Mouse (Mus musculus) layer of hippocampus, adult 2 months (tissue): Measurements from ENCODE around the gene Oxtr. TPM values are rescaled to one million over a fixed set of nuclear protein-coding genes. Genes with fewer than 3 reads are reported as not detected.

Source experiments
- DNase-seq, 2 experiments: peaks; one replicate each; pipeline ENCODE4 v3.0.0; 2022; ENCODE audit warnings: low spot score in 2 of 2
- H3K27ac ChIP-seq: fragments of 200-600 bp; 2 replicates; pipeline ENCODE4 v1.8.1; 2022
- H3K4me3 ChIP-seq: fragments of 200-600 bp; 2 replicates; pipeline ENCODE4 v1.8.1; 2022; ENCODE audit warnings: mild to moderate bottlenecking
- CTCF ChIP-seq: fragments of 200-600 bp; conservative IDR thresholded peaks from 2 replicates; pipeline ENCODE4 v1.8.1; 2022; ENCODE audit warnings: antibody characterized with exemption, mild to moderate bottlenecking, moderate library complexity
- total RNA-seq, 2 experiments: library from RNA; stranded (reverse); gene quantifications; 2 replicates each; pipeline ENCODE4 v1.2.3; 2021

The Oxtr gene
- total RNA-seq, 2 experiments from 2014 or later, result 5.5 to 6.9 TPM

DNA sequence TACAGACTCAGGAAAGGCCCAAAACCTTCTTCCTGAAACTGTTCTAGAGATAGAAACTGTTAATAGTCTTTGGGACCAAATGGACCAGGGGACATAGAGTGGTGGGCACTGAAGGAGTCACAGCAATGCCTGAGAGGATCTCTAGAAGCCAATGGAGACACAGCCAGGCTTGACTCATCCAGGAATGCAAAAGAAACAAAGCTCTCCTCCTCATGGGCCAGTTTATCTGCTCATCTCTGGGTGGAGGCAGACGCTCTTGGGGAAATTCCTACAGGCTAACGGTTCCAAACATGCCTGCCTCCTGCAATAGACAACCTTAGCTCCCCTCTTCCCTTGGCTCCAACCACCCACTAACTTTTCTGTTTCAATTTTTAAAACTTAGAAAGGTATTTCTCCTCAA is 7.7 kb upstream of the Oxtr start:
- Histone ChIP-seq H3K4me3 (no peak overlapping the region), H3K27ac (no peak overlapping the region)
- TF ChIP-seq CTCF, result no peak
- no peak for DNase-seq

DNA sequence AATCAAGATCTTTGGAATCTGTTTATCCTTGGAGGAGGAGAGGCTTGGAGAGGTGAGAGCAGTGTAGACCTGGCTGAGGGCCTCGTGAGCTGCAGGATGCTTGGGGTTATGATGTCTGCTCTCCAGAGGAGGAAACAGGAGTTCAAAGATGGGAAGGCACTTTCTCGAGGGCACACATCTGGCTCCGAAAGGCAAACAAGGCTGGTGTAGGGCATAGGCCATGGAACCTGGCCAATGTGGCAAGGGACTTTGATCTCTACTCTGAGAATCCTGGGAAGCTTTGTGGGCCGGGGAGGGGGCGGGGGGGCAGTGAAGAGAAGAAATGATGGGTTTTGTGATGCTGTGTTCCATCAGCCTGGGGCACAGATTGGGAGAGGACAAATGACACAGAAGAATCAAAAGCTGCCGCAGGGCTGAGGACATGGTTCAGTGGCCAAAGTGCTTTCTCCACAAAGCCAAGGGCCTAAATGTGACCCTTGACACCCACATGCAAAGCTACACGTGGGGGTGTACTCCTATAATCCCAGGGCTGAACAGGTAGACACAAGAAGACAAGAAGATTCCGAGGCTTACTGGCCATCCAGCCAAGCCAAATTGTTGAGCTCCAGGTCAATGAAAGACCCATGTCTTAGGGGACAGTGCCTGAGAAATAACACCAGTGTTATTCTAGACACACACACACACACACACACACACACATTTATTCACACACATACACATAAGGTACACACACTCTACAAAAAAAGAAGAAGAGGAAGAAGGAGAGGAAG is 6.7 kb upstream of the Oxtr start:
- Histone ChIP-seq H3K27ac (no peak overlapping the region), H3K4me3 (no peak overlapping the region)
- no peak for TF ChIP-seq CTCF
- no peak for DNase-seq

DNA sequence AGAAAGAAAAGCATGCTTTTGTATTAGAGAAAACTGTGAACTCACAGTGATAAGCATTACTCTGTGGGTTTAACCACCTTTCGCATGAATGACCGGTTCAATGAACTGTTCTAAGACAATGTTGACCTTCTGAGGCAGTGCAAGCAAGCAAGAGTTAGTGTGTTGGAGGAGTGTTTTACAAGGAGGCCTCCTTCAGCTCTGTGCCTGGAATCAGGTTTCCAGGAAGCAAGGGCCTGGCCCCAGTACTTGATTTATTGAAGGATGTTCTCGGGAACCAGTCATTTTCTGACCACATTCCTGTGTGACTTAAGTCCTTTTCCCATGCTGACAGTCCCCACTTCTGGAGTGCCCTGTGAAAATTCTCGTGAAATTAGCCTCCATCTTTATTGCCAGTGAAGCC is 5.5 kb upstream of the Oxtr start:
- TF ChIP-seq CTCF, result no peak
- no peak overlapping the region for H3K4me3 ChIP-seq
- DNase-seq, result no peak
- no peak overlapping the region for H3K27ac ChIP-seq

DNA sequence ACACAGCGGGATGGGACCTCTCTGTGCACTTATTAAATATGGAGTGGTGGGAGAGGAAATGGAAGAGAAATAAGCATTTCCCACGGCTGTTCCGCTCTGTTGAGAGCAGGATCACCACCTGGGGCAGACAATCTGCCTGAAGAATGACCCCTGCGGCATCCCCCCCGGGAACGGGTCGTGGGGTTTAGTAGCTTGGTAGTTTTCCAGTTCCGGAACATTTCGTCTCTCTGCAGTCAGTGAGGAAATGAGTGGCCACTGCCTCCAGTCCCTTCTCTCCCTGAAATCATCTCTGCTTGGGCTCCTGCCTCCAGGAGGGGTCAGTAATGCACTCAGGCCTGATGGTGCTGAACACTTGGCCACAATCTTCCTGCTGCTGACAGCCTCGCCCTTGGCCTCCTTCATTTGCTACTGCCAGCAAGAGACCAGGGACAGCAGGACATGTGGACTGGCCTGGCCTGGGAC is 4.9 kb upstream of the Oxtr start:
- peak; percentile 45 for TF ChIP-seq CTCF
- H3K27ac ChIP-seq, result no peak overlapping the region
- DNase-seq, result no peak
- H3K4me3 ChIP-seq, result no peak overlapping the region

DNA sequence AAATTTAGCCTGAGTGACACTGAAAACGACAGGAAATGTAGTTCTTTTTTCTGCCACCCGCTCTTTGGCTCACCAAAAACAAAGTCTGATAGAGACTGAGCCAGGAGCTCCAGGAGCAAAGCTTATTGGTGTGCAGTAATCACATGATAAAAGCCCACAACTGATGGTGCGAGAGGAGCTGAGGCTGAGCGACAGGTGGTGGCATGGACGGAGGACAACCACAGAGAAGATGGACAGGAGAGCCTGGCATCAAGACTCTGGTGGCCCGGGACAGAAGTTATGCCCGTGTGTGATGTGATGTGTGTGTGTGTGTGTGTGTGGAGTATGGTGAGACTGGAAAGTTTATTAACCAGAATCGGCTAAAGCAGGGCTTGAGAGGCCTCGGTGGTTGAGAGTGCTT is 3.6 kb upstream of the Oxtr start:
- no peak overlapping the region for H3K27ac ChIP-seq
- no peak for TF ChIP-seq CTCF
- no peak for DNase-seq
- no peak overlapping the region for H3K4me3 ChIP-seq

DNA sequence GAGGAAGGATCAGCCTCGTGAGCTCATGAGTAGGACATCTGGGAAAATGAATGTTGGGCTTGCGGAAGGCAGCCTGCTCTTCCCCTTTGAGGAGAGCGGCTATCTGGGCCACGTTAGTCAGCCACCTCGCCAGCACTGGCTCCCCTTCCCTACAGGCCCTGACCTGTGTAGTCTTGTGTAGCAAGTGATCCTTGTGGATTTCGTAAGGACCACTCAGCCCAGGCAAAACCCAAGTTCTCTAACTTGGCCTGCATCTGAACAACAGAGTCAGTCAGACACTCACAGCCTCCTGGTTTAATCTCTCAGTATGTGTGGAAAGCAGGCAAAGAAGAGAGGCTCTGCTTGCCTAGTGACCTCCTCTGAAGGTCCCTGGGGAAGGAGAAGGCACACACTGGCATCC is 2.9 kb upstream of the Oxtr start:
- Histone ChIP-seq H3K27ac (no peak overlapping the region), H3K4me3 (no peak overlapping the region)
- no peak for DNase-seq
- TF ChIP-seq CTCF, result no peak

DNA sequence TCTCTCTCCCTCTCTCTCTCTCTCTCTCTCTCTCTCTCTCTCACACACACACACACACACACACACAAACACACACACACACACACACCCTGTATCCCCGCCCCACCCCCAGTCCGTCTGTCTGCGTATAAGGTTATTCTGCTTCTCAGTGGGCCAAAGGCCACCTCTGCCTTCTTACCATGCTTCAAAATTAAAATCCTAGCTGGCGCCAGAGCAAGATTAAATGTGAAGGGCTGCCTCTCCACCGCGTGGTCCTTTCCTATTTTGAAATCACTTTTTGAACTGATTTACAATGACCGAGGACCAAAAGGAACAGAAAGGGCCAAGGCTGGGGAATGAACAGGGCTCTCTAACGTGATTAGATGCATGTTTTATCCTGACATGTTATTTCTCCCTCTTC is 1.8 kb upstream of the Oxtr start:
- Histone ChIP-seq H3K4me3 (no peak overlapping the region), H3K27ac (no peak overlapping the region)
- TF ChIP-seq CTCF, result no peak
- no peak for DNase-seq

DNA sequence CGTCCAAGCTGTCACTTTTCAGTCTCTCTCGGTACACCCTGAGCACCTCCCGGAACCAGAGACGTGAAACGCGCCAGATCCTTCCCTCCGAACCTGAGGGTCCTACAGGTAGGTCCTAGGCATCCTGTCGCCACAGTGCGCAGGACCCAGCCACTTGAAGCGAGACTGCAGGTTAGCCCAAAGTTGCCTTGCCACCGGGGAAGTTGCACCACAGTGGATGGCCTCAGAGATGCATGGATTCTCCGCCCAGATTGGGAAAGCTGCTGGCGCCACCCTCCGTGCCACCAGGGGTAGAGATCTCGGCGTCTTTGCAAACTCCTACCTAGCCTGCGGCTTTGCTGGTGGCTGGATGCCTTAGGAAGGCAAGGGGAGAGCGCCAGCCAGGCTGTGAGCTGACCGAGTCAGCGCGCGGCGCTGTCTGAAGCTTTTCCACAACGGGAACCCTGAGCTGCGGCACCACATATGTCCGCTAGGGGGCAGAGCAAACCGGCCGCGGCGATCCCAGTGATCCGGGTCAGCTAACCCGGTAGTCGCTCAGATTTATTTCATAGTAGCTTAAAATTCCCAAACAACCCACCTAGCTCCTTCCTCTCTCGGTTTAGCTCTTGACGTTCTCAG is 991 bp upstream of the Oxtr start:
- TF ChIP-seq CTCF, result peak; percentile 100; the same call in 1 of the 2 replicates
- Histone ChIP-seq H3K4me3 (peak overlapping the region; percentile 55), H3K27ac (no peak overlapping the region)
- peak; percentile 82 to 89 for DNase-seq

DNA sequence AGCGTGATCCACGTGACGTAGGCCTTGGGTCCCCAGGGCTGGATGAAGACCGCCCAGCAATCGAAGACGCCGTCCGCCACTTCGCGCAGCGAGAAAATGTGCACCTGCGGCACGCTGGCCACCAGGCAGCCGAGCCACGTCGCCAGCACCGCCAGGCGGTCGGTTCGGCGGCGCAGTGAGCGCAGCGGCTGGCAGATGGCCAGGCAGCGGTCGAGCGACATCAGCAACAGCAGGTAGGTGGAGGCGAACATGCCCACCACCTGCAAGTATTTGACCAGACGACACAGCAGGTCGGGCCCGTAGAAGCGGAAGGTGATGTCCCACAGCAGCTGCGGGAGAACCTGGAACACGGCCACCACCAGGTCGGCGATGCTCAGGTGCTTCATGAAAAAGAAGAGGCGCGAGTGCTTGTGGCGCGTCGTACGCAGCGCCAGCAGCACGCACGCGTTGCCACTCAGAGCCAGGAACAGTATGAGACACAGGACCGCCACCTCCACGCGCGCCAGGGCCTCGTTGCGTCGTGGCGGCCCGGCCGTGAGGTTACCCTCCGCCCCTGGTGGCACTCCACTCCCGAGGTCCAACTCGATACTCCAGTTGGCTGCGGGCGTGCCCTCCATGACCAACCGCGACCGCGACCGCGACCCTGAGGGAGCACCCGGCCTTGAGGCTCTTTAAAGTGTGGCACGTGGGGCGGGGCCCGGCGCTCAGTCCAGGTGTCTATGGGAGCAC is 398 bp downstream of the Oxtr start:
- TF ChIP-seq CTCF, result peak; percentile 43; the same call in 1 of the 2 replicates
- Histone ChIP-seq H3K27ac (no peak overlapping the region), H3K4me3 (peak overlapping the region; percentile 46)
- no peak for DNase-seq

DNA sequence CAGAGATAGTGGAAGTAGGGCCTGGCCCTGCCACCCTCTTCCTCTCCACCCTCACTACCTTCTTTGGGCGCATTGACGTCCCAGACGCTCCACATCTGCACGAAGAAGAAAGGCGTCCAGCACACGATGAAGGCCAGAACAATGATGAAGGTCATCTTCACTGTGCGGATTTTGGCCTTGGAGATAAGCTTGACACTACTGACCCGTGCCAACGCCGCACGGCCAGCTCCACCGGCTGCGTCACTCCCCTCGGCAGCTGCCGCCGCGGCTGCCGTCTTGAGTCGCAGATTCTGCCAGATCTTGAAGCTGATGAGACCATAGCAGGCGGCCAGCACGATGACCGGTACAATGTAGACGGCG is 942 bp downstream of the Oxtr start:
- peak overlapping the region; percentile 46 for H3K4me3 ChIP-seq
- no peak overlapping the region for H3K27ac ChIP-seq
- no peak for DNase-seq
- TF ChIP-seq CTCF, result no peak

DNA sequence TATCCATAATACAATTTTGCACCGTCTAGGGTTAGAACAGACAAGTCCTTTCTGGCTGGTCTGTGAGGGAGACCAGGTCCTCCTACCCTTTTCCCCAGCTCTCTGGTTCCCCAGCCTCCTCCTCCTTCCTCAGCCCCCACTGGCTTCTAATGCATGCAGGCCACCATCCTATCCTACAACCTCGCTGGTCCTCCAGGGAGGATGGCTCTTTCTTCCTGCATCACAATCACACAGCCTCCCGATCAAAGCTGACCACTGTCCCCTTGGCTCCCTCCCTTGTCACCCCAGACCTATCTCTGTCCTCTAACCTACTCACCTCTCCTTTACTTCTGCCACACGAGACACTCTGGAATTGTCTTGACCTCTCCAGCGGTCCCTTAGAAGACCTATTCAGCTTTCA is 1.8 kb downstream of the Oxtr start:
- no peak overlapping the region for H3K4me3 ChIP-seq
- DNase-seq, result no peak
- no peak for TF ChIP-seq CTCF
- H3K27ac ChIP-seq, result no peak overlapping the region

DNA sequence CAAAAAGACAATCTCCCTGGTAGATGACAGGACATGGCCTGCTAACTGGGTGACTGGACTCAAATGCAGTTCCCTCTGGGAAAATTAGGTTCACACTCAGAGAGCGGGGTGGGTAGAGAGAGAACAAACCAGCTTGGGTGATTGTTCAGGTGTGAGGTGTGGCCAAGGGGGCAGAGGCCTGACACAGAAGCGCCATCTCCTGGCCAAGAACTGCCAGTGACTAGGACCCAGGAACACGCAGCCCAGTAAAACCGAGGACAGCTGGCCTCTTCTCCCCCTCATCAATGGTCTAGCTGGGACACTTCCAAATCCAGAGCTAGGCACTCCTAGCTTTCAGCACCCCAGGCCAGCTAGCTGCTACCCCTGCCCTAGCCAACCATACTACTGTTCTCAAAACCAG is 5.4 kb downstream of the Oxtr start:
- Histone ChIP-seq H3K27ac (no peak overlapping the region), H3K4me3 (no peak overlapping the region)
- peak in 1 of 2 experiments; percentile 45 for DNase-seq
- TF ChIP-seq CTCF, result peak; percentile 80

DNA sequence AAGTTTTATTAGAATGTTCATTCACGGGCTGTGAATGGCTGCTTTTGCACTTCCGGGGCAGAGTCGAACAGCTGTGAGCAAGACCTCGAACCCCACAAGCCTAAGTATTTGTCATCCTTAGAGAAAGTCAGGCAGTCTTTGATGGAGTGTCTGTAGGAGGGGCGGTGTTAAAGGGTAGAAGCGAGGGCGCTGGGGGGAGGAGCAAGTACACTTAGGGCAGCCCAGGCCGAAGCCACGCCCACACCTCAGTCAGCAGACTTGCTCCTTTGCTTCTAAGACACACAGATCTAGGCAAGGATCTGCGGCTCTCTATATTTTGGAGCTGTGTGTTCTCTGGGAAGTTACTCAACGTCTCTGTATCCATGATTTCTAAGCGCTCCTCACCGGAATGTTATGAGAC is 9.9 kb downstream of the Oxtr start:
- no peak overlapping the region for H3K4me3 ChIP-seq
- no peak for TF ChIP-seq CTCF

More for the DNA sequence above, 9.9 kb downstream of the Oxtr start:
- no peak overlapping the region for H3K27ac ChIP-seq
- no peak for DNase-seq
